Mouse (Mus musculus): Measurements from ENCODE around the gene Ephb4.
A peak's percentile ranks its signal among the peaks of the same experiment; 100 is the strongest.

Ephb4 gene

DNA sequence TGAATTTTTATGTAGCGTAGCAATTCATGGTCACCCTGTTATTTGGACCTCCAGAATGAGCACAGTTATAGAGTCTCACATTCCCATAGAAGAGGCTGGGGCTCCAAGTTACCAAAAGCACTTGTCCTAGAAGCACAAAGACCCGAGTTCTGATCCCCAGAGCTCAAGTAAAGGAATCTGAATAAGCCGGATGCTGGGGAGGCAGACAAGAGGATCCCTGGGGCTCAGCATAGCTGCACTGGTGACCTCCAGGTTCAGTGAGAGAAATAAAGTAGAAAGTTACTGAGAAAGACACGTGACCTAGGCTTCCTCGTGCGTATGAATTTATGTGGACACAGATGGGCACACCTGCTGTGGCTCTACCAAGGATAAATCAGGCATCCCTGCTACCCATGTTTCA is 14.8 kb upstream of the Ephb4 start:
- no peak for DNase-seq

DNA sequence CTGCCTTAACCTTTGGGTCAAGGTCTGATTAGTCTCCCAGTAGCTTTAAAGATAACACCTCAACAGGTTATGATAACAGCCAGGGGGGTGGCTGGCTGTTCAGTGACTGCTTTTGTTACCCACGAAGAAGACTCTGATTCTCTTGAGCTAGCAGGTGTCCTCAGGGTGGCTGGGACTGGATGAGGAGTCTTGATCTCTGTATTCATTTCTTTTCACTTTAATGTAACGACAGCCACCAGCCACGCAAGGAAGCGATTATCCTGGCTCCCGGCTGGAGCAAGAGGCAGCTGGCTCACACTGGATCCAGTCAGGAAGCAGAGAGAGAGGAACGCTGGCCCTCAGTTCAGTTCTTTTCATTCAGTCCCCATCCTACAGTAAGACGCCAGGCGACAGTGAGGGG is 12.7 kb upstream of the Ephb4 start:
- DNase-seq = no peak

DNA sequence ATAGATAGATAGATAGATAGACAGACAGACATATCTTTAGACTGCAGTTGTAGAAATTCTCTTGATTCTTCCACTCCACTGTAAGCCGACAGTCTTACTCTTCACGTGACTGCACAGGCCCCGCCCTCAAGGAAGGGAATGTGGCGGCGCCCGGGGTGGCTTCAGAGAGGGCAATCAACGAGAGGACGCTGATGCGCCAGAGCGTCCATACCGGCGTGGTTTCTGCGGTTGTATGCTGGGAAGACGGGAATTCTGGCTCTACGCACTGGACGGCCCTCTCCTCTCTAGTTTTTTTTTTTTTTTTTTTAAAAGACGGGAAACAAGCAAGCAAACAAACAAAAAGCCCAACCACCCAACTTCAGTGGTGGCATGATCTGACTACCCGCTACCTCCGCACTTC is 11.7 kb upstream of the Ephb4 start:
- DNase-seq = peak; percentile 93

DNA sequence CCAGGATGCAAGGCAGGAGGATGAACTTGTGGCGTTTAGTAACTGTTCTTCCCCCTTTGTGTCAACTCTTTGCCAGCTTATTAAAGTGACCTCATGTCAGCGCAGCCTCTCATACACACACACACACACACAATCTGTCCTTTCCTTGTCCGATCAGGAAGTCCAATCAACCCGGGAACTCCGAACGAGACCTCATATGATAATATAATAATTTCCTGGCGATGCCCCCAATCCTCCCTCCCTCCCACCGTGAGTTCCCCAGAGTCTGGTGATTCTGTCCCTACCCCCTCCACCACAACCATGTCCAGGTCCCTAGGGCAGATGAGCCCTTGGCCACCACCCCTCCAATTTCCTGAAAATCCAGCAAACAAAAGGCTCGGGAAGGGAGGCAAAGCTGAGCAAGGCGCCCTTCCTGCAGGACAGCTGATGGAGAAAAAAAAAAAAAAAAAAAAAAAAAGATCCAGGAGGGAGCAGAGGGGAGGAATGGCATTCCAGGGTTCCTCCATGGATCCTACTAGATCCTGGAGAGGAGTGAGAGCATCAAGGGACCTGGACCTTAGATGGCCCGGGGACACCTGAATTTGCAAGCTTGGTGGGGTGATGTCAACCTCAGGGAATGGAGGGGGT is 11.1 kb upstream of the Ephb4 start:
- peak; percentile 69 for DNase-seq

DNA sequence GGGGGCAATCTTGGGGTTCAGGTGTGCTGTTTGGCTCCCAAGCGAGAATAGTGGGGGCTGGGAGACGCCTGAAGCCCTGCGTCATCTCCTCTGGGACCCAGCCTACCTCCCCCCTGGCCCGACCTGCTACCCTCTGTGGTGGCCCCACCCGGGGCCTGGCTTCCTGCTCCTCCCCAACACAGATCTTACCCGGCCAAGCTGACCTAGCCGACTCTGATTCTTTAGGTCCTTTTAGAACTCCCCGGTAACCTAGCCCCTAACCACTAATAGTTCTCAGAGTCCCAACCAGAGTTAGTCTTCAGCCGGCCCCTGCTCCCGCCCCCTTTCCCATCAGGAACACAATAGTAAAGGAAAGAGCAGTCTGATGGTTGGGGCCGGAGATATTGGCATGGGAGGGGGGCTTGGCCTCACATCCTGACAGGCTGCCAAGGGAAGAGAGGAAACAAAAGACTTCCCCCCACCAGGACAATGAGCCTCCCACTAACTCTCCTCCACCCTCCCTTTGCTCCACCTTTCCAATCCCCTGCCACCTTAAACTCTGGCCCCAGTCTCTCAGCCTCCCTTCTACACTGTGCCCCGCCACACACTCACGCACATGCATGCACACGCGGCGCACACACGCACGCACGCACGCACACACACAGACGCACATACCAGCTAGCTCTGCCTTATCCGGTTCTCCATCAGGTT is 10.5 kb upstream of the Ephb4 start:
- peak; percentile 74 for DNase-seq

DNA sequence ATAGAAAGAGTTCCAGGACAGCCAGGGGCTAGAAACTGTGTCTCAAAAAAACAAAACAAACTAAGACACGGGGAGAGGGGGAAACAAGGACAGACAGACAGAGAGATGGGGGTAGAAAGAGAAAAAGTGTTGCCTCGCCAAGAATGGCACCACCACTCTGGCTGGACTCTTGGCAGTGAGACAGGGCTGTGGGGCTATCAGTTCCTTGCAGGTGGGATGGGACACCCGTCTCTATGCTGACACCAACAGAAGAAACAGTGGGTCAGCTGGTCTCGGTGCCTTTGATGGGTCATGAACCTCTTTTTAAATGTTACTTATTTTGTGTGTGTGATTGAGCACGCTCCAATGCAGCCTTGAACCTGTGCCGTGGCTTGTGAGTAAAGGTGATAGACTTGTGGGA is 9.7 kb upstream of the Ephb4 start:
- DNase-seq = no peak

DNA sequence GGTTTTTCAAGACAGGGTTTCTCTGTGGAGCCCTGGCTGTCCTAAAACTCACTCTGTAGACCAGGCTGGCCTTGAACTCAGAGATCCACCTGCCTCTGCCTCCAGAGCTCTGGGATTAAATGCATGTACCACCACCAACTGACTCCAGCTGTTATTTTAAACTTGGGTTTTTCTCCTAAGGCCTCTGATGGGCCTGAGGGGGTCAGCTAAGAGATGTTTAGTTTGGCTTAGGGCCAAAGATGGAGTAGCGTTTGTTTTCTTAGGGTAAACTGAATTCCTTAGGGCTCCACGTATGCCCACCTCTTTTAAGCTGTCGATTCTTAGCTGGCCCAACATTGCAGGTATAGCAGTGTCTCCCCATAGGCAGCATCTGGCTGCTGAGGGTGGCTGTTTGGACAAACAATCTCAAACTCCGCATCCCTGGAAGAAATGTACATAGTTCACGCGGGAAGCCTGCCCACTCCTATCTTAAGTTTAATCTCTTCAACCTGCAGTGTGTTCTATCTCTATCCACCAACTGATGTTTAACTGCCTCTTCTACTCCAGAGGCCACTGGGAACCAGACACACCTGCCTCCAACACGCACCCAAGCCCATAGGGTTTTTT is 7.4 kb upstream of the Ephb4 start:
- no peak for DNase-seq

DNA sequence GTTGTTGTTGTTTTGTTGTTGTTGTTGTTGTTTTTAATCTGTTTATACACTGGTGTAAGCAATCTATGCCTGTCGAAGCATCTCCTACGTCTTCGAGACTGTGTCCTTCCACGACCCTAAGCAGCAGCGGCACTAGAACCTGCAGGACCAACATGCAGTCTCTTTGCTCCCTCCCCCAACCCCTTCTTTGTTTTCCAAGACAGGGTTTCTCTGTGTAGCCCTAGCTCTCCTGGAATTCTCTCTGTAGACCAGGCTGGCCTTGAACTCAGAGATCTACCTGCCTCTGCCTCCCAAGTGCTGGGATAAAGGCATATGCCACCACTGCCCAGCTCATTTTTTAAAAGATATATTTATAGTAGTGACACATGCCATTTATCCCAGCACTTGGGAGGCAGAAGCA is 6.5 kb upstream of the Ephb4 start:
- DNase-seq = no peak

DNA sequence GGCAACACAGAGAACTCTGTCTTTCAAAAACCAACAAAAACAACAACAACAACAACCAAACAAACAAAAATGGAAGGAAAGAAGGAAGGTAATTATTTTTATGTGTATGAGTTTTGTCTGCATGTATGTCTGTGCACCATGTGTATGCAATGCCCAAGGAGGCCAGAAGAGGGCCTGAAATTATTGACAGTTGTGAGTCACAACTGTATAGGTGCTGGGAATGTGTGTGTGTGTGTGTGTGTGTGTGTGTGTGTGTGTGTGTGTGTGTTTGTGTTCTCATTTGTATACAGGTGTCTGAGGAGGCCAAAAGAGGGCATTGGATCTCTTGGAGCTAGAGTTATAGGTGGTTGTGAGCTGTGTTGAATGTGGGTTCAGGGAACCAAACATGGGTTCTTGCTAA is 6.0 kb upstream of the Ephb4 start:
- no peak for DNase-seq

DNA sequence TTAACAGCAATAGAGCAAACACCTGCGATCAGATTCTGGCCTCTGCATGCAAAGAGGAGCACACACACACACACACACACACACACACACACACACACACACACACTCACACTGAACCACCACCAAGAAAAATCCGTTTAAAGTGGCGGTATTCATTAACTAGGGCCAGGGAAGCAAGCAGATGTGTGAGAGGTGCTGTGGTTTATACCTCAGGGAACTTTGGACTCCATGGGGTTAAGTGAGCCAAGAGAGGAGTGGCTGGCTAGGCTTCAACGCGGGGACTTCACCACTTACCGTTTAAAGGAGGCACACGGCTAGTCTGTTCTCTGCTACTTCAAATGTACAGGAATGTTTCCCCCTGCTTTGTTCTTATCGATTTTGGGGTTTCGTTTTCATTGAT is 4.1 kb upstream of the Ephb4 start:
- peak; percentile 90 for DNase-seq

DNA sequence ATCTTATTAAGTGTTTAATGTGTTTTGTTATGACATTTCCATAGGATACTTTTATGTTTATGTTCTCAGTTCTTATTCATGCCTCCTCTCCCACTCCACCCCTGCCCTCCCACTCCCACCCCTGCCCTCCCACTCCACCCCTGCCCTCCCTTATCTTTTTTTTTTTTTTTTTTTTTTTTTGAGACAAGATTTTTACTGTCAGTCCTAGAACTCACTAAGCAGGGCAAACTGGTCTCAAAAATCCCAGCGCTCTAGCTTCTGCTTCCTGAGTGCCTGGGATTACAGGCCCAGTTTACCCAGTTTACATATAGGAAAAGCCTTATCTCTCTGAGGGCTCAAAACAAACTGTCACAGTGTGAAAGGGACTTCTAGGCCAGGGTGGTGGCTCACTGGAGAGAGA is 3.5 kb upstream of the Ephb4 start:
- no peak for DNase-seq

DNA sequence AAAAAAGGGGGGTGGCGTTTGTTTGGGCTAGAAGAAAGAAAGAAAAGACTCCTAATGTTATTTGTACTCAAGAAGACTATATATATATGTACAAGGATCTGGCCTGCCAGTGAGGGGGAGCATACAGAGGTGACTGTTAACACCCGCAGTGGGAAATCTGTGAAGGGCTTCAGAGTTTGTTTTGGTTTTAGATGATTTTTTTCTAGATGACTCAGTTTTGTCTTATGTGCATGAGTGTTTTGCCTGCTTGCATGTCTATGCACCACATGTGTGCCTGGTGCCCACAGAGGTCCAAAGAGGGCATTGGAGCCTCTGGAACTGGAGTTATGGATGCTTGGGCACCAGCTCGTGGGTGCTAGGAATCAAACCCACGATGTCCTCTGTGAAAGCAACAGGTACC is 2.9 kb upstream of the Ephb4 start:
- DNase-seq = no peak

DNA sequence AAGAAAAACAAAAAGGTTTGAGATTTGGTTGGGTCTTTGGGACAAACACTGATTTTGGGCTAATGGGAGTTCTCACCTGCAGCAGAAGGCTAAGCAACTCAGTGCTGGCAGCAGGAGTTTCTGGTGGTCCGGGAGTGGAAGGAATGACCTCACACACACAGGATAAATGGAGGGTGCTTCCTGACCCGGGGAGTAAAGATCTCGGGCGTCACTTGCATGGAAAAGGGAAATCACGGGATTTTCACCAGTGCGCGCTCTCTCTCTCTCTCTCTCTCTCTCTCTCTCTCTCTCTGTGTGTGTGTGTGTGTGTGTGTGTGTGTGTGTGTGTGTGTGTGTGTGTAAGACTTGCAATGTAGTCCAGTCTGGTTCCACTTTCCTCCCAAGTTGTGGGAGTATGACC is 2.1 kb upstream of the Ephb4 start:
- DNase-seq = no peak

DNA sequence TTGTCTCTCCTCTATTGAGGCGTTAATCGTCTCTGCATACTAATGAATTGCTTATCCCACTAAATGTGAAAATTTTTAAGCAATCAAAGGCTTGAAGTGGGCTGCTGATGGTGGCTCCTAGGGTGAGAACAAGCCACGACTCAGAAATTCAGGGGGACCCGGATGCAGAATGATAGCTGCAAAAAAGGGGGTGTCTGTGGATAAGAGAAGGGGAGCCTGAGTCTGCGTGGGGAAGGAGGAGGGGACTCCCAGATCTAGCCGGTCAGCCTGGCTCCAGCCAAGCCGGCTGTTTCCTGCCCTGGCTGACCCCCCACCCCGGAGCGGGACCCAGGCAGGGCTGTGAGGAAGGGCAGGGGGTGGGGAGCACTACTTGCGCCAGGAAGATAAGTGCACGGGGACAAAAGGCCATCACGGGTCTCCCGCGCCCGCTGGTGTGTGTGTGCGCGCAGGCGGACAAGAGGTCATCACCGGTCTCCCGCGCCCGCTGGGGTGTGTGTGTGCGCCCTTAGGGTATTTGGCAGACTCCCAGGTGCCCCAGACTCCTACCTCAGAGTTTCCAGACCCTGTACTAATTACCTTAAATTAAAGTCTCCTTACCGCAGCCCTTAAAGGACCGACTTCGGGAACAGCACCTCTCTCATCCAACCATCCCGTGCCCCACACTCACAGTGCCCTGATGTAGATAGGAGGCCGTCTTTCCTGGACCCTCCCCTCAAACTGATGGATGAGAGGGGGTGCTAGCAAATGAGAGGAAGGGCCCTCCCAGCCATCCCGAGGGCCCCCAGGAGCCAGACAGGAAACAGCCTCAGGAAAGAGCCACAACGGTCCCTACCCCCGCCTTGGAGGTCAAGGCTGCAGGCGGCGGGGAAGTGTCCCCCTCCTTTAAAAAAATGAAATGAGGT is 1.2 kb upstream of the Ephb4 start:
- peak; percentile 91 for DNase-seq

DNA sequence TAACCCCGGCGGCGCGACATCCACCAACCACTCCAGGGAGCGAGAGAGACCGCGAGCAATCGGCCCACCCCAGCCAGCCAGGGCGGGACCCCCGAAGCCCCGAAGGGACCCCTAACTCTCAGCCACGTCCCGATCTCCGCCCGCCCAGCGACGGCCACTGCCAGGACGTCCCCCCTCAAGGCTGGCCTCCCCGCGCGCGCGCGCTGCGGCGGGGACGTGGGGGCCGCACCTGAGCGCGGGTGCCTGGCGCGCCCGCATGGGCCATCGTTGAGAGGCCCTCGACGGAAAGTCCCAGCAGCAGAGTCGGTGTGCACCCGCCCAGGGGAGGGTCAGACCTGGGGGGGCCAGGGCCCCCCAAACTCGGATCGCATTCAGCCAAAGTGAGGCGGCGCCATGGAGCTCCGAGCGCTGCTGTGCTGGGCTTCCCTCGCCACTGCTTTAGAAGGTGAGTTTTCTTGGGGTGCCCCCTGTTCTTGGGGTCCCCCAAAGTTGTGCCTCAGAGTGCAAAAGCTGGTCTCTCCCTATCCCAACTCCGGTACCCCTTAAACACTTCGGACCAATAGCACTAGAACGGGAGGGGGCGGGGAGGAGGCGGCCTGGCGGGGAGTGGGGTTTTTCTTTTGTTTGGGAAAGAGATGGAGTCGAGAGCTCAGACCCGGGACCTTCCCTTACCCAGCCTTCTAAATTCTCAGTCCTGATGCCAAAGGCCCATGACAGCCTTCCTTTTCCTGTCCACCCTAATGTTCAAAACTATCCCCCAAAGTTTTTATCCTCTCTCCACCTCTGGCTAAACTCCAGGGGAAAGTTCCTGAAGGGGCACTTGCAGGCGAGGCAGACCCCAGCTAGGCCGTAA is 522 bp downstream of the Ephb4 start:
- DNase-seq = no peak

DNA sequence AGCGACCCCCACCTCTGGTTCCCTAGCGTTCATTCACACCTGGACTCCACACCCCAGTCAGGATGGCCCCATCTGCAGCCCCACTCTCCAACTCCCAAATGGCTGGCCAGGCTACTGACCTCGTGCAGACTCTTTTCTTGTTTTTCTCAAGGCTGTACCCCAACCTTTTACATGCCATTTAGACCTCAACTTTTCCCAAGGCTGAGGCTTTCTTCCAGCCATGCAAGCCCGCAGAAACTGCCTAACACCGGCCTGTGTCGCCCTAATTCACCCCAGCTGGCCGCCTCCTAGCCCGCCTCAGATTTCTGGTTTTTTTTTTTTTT is 1.1 kb downstream of the Ephb4 start:
- no peak for DNase-seq

DNA sequence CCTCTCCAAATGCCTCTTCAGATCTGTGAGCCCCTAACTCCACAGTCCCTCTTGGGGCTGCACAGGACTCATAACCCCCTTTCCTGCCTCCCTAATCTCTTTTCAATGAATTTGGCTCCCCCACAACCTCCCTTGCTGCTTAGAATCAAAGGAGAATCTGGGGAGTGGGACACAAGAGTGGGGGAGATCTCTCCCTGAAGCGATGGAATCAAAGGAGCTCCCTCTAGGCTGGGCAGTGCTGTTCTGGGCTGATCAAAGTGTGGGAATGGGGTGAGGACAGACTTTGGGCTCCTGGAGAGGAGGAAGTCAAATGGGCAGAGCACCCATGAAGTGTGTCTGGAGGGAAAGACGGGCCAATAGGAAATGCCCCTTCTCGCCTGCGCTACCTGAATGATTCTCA is 1.5 kb downstream of the Ephb4 start:
- no peak for DNase-seq

DNA sequence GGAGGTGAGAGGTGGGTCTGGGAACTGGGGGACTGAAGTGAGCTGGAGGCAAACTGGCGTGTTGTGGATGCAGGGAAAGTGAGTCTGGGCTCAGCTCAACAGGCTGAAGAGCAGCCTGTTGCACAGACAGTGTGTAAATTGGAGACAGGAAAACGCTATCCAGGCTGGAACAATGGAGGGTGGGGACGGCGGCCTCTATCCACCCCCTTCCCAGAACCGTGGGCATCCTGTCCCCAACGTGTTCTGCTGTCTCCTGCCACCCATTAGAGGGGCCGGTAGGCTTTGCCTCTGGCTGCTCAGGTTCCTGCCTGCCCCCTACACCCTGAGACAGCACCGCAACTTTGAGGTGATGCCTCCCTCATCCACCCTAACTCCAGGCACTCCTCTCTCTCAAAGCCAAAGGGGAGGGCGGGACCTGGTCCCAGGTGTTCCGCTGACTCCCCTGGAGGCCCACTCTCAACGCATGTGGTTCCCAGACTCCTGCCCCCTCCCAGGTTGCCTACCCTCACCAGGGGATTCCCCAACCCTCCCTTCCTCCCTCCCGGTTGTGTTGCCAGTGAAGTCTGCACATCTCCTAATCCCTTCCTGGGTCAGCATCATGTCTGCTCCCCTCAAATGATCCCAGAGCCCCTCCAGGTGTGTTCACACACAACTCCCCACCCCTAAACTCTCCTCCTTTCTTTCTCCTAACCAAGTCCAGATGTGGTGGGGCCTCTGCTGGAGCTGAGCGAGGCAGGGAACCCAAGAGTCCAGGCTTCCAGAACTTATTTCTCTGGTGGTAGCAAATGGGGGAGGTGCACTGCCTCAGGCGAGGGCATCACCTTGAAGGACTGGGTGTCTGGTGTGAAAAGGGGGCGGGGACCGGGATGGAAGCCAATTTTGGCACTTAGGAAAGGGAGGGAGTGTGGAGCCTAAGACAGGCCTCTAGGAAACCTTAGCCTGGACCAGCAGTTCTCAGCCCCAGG is 2.4 kb downstream of the Ephb4 start:
- peak; percentile 80 for DNase-seq

DNA sequence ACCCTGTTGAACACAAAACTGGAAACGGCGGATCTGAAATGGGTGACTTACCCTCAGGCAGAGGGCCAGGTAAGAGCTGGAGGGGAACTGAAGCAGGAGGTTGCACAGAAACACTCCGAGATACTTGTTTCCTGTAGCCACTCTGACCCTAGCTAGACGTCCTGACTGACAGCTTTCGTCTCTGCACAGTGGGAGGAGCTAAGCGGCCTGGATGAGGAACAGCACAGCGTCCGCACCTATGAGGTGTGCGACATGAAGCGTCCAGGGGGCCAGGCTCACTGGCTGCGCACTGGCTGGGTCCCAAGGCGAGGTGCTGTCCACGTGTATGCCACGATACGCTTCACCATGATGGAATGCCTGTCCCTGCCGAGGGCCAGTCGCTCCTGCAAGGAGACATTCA is 4.2 kb downstream of the Ephb4 start:
- DNase-seq = no peak

DNA sequence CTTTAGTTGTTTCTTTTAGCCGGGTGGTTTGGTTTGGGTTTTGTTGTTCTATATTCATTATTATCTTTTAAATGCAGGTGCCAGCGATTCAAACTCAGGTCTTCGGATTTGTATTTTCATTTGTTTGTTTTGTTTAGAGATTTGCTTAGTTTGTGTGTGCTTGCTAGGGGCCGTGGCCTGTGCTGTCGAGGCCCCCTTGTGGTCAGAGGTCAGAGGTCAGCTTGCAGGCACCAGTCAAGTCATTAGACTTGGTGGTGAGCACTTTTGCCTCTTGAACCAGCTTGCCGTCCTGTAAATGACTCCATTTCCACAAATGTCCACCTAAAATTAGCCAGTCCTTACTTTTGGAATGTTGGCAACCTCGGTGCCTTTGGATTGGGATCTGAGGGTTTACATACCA is 8.5 kb downstream of the Ephb4 start:
- DNase-seq = no peak

DNA sequence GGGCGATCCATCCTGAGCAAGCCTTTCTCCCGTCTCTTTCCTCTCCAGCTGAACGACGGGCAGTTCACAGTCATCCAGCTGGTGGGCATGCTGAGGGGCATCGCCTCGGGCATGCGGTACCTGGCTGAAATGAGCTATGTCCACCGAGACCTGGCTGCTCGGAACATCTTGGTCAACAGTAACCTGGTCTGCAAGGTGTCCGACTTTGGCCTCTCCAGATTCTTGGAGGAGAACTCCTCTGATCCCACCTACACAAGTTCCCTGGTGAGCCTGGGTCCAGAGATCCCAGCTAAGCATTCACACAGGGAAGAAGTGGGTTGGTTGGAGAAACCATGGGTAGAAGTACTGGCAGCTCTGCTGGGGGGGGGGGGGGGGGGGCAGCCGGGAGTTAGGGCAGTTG is 19.8 kb downstream of the Ephb4 start:
- no peak for DNase-seq

Data from kidney, adult 11 months (tissue).